Mouse (Mus musculus) ES-Bruce4 (cell line): ENCODE data around the gene Adsl.

Source experiments
- CTCF ChIP-seq: IDR thresholded peaks from one replicate; pipeline ENCODE4 v1.8.1; 2011; ENCODE audit warnings: low read depth, low read length
- POLR2A ChIP-seq: IDR thresholded peaks from one replicate; pipeline ENCODE4 v1.8.1; 2011; ENCODE audit warnings: low read length; ENCODE audit not compliant: insufficient read depth

DNA sequence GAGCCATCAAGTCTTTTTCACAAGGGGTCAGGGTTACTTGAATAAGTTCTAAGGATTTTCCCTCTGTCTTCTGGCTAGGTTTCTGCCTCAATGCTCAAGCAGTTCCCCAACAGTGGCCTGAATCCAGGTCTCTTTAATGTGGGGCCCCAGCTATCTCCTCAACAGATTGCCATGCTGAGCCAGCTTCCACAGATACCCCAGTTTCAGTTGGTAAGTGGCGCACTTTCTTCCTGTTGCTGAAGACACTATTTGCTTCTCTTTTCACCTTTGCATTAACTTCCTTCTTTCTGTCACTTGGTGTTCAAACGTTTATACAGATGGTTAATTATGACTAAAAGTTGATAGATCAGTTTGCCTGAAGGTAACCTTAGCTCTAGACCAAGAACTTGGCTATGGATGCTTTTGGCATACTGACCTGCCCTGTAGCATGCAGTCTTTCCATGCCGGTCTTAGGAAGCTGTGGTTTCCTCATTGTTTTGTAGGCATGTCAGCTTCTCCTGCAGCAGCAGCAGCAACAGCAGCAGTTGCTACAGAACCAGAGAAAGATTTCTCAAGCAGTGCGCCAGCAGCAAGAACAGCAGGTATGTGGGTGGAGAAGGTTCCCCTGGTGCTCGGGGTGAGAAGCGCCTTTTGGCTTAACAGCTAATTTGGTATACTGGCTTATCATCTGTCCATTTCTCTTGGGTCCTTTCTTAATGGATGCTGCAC is 46.3 kb upstream of the Adsl start:
- no peak for TF ChIP-seq POLR2A
- TF ChIP-seq CTCF: no peak
